Mouse (Mus musculus): ENCODE results near the gene Slc35f2. TPM values are rescaled to one million over a fixed set of nuclear protein-coding genes. Genes with fewer than 3 reads are reported as not detected.

Gene Slc35f2
- polyA plus RNA-seq, 1 experiment from 2014 or later: 6.0 TPM

DNA sequence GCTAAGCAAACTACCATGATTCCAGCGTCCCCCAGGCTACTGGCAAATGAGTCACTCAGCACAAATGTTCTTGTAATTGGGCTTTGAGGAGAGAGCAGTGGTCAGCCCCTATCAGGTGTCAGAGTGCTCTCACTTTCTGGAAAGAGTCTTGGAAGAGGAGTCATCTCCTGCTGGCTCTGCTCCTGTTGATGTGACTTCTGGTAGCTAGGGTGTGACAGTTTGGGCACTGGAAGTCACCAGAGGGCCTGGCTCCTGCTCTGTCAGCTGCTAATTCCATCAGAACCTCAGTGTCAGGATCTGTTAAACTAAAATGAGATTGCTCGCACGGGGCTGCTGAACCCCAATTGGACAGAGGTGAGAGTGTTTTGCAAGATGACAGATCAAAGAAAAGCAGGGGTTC lies 63.7 kb downstream of the Slc35f2 start:
- Histone ChIP-seq H3K9me3 (replicated peaks; ENCODE audit: control insufficient read depth, low read length) (no peaks in the 10 kb centered on the region), H3K4me1 (ENCODE audit: control insufficient read depth, insufficient read depth, low read length) (no peaks in the 10 kb centered on the region), H3K4me3 (ENCODE audit: low read depth, low read length) (no peak overlapping the region), H3K27ac (replicated peaks; ENCODE audit: low read depth, low read length) (no peak overlapping the region), H3K36me3 (replicated peaks; ENCODE audit: control insufficient read depth, insufficient read depth, low read depth, low read length) (no peaks in the 10 kb centered on the region), H3K9ac (replicated peaks; ENCODE audit: low read length) (no peak overlapping the region), H3K27me3 (ENCODE audit: control insufficient read depth, insufficient read depth, low read length) (no peaks in the 10 kb centered on the region), H3K4me2 (ENCODE audit: low read depth, low read length) (no peak overlapping the region)
- DNase-seq (ENCODE audit: low spot score) (no peak), ATAC-seq (replicated peaks; ENCODE audit: insufficient number of reproducible peaks, low FRiP score, low TSS enrichment, low read depth) (no peak)
- WGBS: 58% methylated on average over 3 of the region's 3 CpGs

DNA sequence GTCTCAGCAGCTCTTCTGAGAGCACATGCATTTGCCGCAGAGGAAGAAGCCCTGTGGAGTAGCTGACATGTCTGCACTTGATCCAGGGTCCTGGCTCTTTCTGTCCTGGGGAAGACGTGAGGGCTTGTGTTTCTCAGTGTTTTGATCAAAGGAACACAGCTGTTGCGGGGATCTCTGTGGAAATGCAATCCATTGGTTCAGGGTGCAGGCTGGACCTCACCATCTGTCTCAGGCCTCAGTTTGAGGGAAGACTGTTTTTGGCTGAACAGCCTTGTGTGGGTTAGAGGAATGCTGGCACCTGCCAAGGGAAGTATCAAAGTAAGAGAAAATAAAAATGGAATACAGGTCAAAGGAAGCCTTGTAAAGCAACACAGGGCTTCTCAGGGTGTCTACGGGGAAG lies 64.6 kb downstream of the Slc35f2 start:
- WGBS: 59% methylated on average over 4 of the region's 4 CpGs
- ATAC-seq (replicated peaks; ENCODE audit: insufficient number of reproducible peaks, low FRiP score, low TSS enrichment, low read depth) (no peak), DNase-seq (ENCODE audit: low spot score) (no peak)
- H3K36me3 ChIP-seq (replicated peaks; ENCODE audit: control insufficient read depth, insufficient read depth, low read depth, low read length): no peaks in the 10 kb centered on the region
- no peak overlapping the region for H3K27ac ChIP-seq (replicated peaks; ENCODE audit: low read depth, low read length)
- no peaks in the 10 kb centered on the region for H3K9me3 ChIP-seq (replicated peaks; ENCODE audit: control insufficient read depth, low read length)
- no peak overlapping the region for H3K9ac ChIP-seq (replicated peaks; ENCODE audit: low read length)
- no peak overlapping the region for H3K4me3 ChIP-seq (ENCODE audit: low read depth, low read length)
- H3K4me1 ChIP-seq (ENCODE audit: control insufficient read depth, insufficient read depth, low read length): no peaks in the 10 kb centered on the region
- H3K27me3 ChIP-seq (ENCODE audit: control insufficient read depth, insufficient read depth, low read length): no peaks in the 10 kb centered on the region
- no peak overlapping the region for H3K4me2 ChIP-seq (ENCODE audit: low read depth, low read length)

GRCm38 (mm10) chr9:53838816-53839215 lies 67.5 kb downstream of the Slc35f2 start:
- WGBS: 73% methylated on average over 8 of the region's 8 CpGs

DNA sequence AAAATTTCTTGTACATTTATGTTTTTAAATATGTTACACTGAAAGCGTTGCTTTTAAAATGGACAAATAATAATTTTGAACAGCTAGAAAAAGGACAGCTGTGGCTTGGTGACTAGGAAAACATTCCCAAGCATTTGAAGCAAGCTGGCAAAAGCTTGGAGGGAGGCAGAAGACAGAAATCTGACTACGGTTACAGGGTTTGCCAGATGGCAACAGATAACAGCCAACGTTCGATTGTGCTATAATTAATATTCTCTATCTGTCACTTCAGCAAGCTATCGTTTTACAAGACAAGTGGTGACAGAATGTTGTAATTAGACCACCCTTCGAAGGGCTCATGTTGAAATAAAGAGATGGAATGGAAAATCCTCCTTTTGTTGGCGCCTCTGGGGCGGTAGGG lies 77.2 kb downstream of the Slc35f2 start:
- Histone ChIP-seq H3K27me3 (ENCODE audit: control insufficient read depth, insufficient read depth, low read length) (no peaks in the 10 kb centered on the region), H3K4me3 (ENCODE audit: low read depth, low read length) (no peak overlapping the region), H3K36me3 (replicated peaks; ENCODE audit: control insufficient read depth, insufficient read depth, low read depth, low read length) (no peaks in the 10 kb centered on the region), H3K9ac (replicated peaks; ENCODE audit: low read length) (no peak overlapping the region), H3K4me2 (ENCODE audit: low read depth, low read length) (no peak overlapping the region), H3K9me3 (replicated peaks; ENCODE audit: control insufficient read depth, low read length) (no peaks in the 10 kb centered on the region), H3K4me1 (ENCODE audit: control insufficient read depth, insufficient read depth, low read length) (no peaks in the 10 kb centered on the region), H3K27ac (replicated peaks; ENCODE audit: low read depth, low read length) (no peak overlapping the region)
- 82% methylated on average over 8 of the region's 8 CpGs for WGBS
- no peak for ATAC-seq (replicated peaks; ENCODE audit: insufficient number of reproducible peaks, low FRiP score, low TSS enrichment, low read depth)
- no peak for DNase-seq (ENCODE audit: low spot score)

More at GRCm38 (mm10) chr9:53838816-53839215, 67.5 kb downstream of the Slc35f2 start:
- H3K4me2 ChIP-seq (ENCODE audit: low read depth, low read length): no peak overlapping the region
- ATAC-seq (replicated peaks; ENCODE audit: insufficient number of reproducible peaks, low FRiP score, low TSS enrichment, low read depth): no peak
- H3K9me3 ChIP-seq (replicated peaks; ENCODE audit: control insufficient read depth, low read length): no peaks in the 10 kb centered on the region
- no peaks in the 10 kb centered on the region for H3K4me1 ChIP-seq (ENCODE audit: control insufficient read depth, insufficient read depth, low read length)
- H3K36me3 ChIP-seq (replicated peaks; ENCODE audit: control insufficient read depth, insufficient read depth, low read depth, low read length): no peaks in the 10 kb centered on the region
- no peaks in the 10 kb centered on the region for H3K27me3 ChIP-seq (ENCODE audit: control insufficient read depth, insufficient read depth, low read length)
- no peak for DNase-seq (ENCODE audit: low spot score)
- no peak overlapping the region for H3K9ac ChIP-seq (replicated peaks; ENCODE audit: low read length)
- H3K27ac ChIP-seq (replicated peaks; ENCODE audit: low read depth, low read length): no peak overlapping the region
- no peak overlapping the region for H3K4me3 ChIP-seq (ENCODE audit: low read depth, low read length)

GRCm38 (mm10) chr9:53849864-53850263 lies 78.5 kb downstream of the Slc35f2 start, which contains the start of gene Sln:
Gene Sln, plus strand, starts transcription at chr9:53850164.
- no peak within 1 kb of the TSS for H3K9ac ChIP-seq (replicated peaks; ENCODE audit: low read length)
- H3K9me3 ChIP-seq (replicated peaks; ENCODE audit: control insufficient read depth, low read length): no peaks in the 10 kb centered on the region
- H3K4me2 ChIP-seq (ENCODE audit: low read depth, low read length): no peak within 1 kb of the TSS
- H3K36me3 ChIP-seq (replicated peaks; ENCODE audit: control insufficient read depth, insufficient read depth, low read depth, low read length): no peaks in the 10 kb centered on the region
- WGBS: 87% methylated on average over 4 of the region's 4 CpGs
- ATAC-seq (replicated peaks; ENCODE audit: insufficient number of reproducible peaks, low FRiP score, low TSS enrichment, low read depth) (no peak), DNase-seq (ENCODE audit: low spot score) (no peak)
- H3K27me3 ChIP-seq (ENCODE audit: control insufficient read depth, insufficient read depth, low read length): no peaks in the 10 kb centered on the region
- no peaks in the 10 kb centered on the region for H3K4me1 ChIP-seq (ENCODE audit: control insufficient read depth, insufficient read depth, low read length)
- H3K27ac ChIP-seq (replicated peaks; ENCODE audit: low read depth, low read length): no peak within 1 kb of the TSS
- no peak within 1 kb of the TSS for H3K4me3 ChIP-seq (ENCODE audit: low read depth, low read length)

- DNase-seq (ENCODE audit: low spot score) (no peak), ATAC-seq (replicated peaks; ENCODE audit: insufficient number of reproducible peaks, low FRiP score, low TSS enrichment, low read depth) (no peak)
- Histone ChIP-seq H3K36me3 (replicated peaks; ENCODE audit: control insufficient read depth, insufficient read depth, low read depth, low read length) (no peaks in the 10 kb centered on the region), H3K4me1 (ENCODE audit: control insufficient read depth, insufficient read depth, low read length) (no peaks in the 10 kb centered on the region), H3K4me3 (ENCODE audit: low read depth, low read length) (no peak overlapping the region), H3K27me3 (ENCODE audit: control insufficient read depth, insufficient read depth, low read length) (no peaks in the 10 kb centered on the region), H3K4me2 (ENCODE audit: low read depth, low read length) (no peak overlapping the region), H3K27ac (replicated peaks; ENCODE audit: low read depth, low read length) (no peak overlapping the region), H3K9ac (replicated peaks; ENCODE audit: low read length) (no peak overlapping the region), H3K9me3 (replicated peaks; ENCODE audit: control insufficient read depth, low read length) (no peaks in the 10 kb centered on the region)
- 83% methylated on average over 4 of the region's 4 CpGs for WGBS
Observed at GRCm38 (mm10) chr9:53852158-53852557, 80.8 kb downstream of the Slc35f2 start.

- Histone ChIP-seq H3K4me1 (ENCODE audit: control insufficient read depth, insufficient read depth, low read length) (no peaks in the 10 kb centered on the region), H3K4me3 (ENCODE audit: low read depth, low read length) (no peak overlapping the region), H3K36me3 (replicated peaks; ENCODE audit: control insufficient read depth, insufficient read depth, low read depth, low read length) (no peaks in the 10 kb centered on the region), H3K9ac (replicated peaks; ENCODE audit: low read length) (no peak overlapping the region), H3K27ac (replicated peaks; ENCODE audit: low read depth, low read length) (no peak overlapping the region), H3K27me3 (ENCODE audit: control insufficient read depth, insufficient read depth, low read length) (no peaks in the 10 kb centered on the region), H3K9me3 (replicated peaks; ENCODE audit: control insufficient read depth, low read length) (no peaks in the 10 kb centered on the region), H3K4me2 (ENCODE audit: low read depth, low read length) (no peak overlapping the region)
- ATAC-seq (replicated peaks; ENCODE audit: insufficient number of reproducible peaks, low FRiP score, low TSS enrichment, low read depth) (no peak), DNase-seq (ENCODE audit: low spot score) (no peak)
- 95% methylated on average over 1 of the region's 1 CpGs for WGBS
Observed at GRCm38 (mm10) chr9:53853672-53854071, 82.3 kb downstream of the Slc35f2 start.

- Histone ChIP-seq H3K4me2 (ENCODE audit: low read depth, low read length) (no peak overlapping the region), H3K27me3 (ENCODE audit: control insufficient read depth, insufficient read depth, low read length) (no peaks in the 10 kb centered on the region), H3K27ac (replicated peaks; ENCODE audit: low read depth, low read length) (no peak overlapping the region), H3K36me3 (replicated peaks; ENCODE audit: control insufficient read depth, insufficient read depth, low read depth, low read length) (no peaks in the 10 kb centered on the region), H3K9ac (replicated peaks; ENCODE audit: low read length) (no peak overlapping the region), H3K4me1 (ENCODE audit: control insufficient read depth, insufficient read depth, low read length) (no peaks in the 10 kb centered on the region), H3K9me3 (replicated peaks; ENCODE audit: control insufficient read depth, low read length) (no peaks in the 10 kb centered on the region), H3K4me3 (ENCODE audit: low read depth, low read length) (no peak overlapping the region)
- DNase-seq (ENCODE audit: low spot score) (no peak), ATAC-seq (replicated peaks; ENCODE audit: insufficient number of reproducible peaks, low FRiP score, low TSS enrichment, low read depth) (no peak)
- WGBS: 89% methylated on average over 1 of the region's 1 CpGs
Observed at GRCm38 (mm10) chr9:53854525-53854924, 83.2 kb downstream of the Slc35f2 start.

All from embryonic facial prominence, embryonic 11.5 days (tissue).